Mouse (Mus musculus) midbrain, embryonic 10.5 days (tissue): ENCODE data around the gene Tmem108. TPM values are rescaled to one million over a fixed set of nuclear protein-coding genes. Genes with fewer than 3 reads are reported as not detected.

Source experiments
- DNase-seq: peaks from one replicate; pipeline ENCODE4 v3.0.0-alpha.2; 2017; ENCODE audit warnings: low spot score
- H3K27ac ChIP-seq: fragments of 300-500 bp; sonication (generic); replicated peaks from 2 replicates; pipeline ENCODE4 v1.5.1; 2016; ENCODE audit warnings: mild to moderate bottlenecking
- H3K27me3 ChIP-seq: fragments of 300-500 bp; sonication (generic); 2 replicates; pipeline ENCODE4 v1.6.1; 2016; ENCODE audit warnings: low read depth, mild to moderate bottlenecking; ENCODE audit not compliant: poor library complexity, severe bottlenecking
- H3K36me3 ChIP-seq: fragments of 300-500 bp; sonication (generic); 2 replicates; pipeline ENCODE4 v1.6.1; 2016; ENCODE audit warnings: mild to moderate bottlenecking, moderate library complexity
- H3K4me1 ChIP-seq: fragments of 300-500 bp; sonication (generic); 2 replicates; pipeline ENCODE4 v1.6.1; 2016
- H3K4me3 ChIP-seq: fragments of 300-500 bp; sonication (generic); 2 replicates; pipeline ENCODE4 v1.5.1; 2016; ENCODE audit warnings: mild to moderate bottlenecking, moderate library complexity
- H3K9me3 ChIP-seq: fragments of 300-500 bp; sonication (generic); replicated peaks from 2 replicates; pipeline ENCODE4 v1.6.1; 2016; ENCODE audit warnings: mild to moderate bottlenecking
- WGBS: fragments of 180-500 bp; shearing (Covaris S2); methylation state at CpG from one replicate; pipeline ENCODE4 v1.1.7; 2016; 5-methylcytosine and 5-hydroxymethylcytosine counted together
- polyA plus RNA-seq: library from polyadenylated mRNA; unstranded; fragments of >200 nt; fragmentation: Nextera tagmentation; extraction: Ambion mirVana; gene quantifications from 2 replicates; pipeline ENCODE4 v1.2.1, GENCODE M21; 2016

Gene Tmem108
- polyA plus RNA-seq, 1 experiment from 2014 or later = 15.6 TPM

DNA sequence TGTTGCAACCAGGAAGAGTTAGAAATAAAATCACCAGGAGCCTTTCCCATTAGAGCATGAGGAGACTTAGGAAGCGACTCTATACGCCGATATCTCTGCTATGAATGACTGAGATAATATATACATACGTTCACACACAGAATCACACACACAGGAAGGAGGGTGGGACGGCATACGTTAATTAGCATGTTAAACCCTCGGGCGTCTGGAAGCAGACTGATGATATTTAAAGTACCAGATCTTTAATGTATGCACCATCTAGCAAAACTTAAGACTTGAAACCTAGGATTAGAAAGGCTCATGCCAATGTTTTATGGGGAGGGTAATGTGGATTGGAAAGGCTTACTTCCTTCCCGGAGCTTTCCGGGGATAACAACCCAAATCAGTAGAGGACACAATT is 119.3 kb downstream of the Tmem108 start:
- no peaks in the 10 kb centered on the region for H3K36me3 ChIP-seq
- peaks cover 23% of the 10 kb centered on the region for H3K4me1 ChIP-seq
- 92% methylated on average over 10 of the region's 10 CpGs for WGBS
- no peaks in the 10 kb centered on the region for H3K27me3 ChIP-seq
- no peak for DNase-seq
- H3K9me3 ChIP-seq = no peaks in the 10 kb centered on the region
- H3K27ac ChIP-seq = no peak overlapping the region
- no peak overlapping the region for H3K4me3 ChIP-seq

DNA sequence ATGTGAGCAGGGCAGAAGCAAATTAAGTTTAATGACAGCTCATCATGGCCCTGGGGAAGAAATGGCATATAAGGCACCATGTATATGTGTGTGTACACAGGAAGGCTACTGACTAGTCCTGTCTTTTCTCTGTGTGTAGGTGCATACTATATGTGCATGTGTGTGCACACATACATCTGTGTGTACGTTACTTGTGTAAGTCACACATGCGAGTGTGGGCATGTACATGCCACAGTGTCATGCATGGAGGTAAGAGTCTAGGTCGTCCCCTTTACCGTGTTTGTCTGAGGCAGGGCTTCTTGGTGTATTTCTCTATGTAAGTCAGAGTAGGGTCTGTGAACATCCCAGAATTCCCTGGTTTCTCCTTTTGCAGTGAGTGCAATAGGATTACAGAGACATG is 120.3 kb downstream of the Tmem108 start:
- H3K27ac ChIP-seq = no peak overlapping the region
- H3K4me1 ChIP-seq = peaks cover 28% of the 10 kb centered on the region
- no peak for DNase-seq
- no peaks in the 10 kb centered on the region for H3K27me3 ChIP-seq
- H3K4me3 ChIP-seq = no peak overlapping the region
- 93% methylated on average over 4 of the region's 4 CpGs for WGBS
- no peaks in the 10 kb centered on the region for H3K9me3 ChIP-seq
- H3K36me3 ChIP-seq = no peaks in the 10 kb centered on the region

DNA sequence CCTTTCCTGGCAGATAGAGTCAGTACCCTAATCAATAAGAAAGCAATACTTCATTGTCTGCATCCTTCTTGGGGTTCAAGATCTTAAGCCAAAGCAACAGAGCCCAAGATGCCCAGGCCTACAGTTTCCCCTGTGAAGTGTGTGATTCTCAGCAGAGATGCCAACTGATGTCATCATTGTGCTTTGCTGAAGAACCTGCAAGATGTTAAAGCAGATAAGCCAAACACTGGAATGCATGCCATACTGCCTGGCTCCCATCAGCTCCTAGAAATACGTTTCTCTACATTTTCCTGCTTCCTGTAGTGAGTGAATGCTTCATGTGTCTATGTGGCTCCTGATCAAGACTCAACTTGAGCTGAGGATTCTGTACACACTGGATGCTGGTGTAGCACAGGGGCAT is 122.2 kb downstream of the Tmem108 start:
- H3K36me3 ChIP-seq = no peaks in the 10 kb centered on the region
- H3K9me3 ChIP-seq = no peaks in the 10 kb centered on the region
- no peaks in the 10 kb centered on the region for H3K27me3 ChIP-seq
- DNase-seq = no peak
- peaks cover 35% of the 10 kb centered on the region for H3K4me1 ChIP-seq
- no peak overlapping the region for H3K27ac ChIP-seq
- no peak overlapping the region for H3K4me3 ChIP-seq
- 60% methylated on average over 1 of the region's 1 CpGs for WGBS

DNA sequence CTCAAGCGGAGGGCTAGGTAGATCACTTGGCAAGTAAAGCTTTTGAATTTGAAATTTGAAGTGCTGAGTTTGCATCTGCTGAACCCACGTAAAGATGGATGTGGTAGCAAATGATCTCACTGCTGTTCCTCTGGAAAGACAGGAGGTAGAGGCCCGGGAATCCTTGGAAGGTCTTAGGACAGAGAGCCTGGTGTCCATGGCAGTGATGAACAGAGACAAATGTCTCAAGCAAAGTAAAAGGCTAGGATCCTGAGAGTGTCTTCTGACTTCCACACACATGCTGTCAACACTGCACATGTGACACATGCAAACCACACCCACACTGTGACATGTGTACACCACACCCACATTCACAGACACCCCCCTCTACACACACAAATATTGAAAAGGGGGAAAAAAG is 124.2 kb downstream of the Tmem108 start:
- 85% methylated on average over 3 of the region's 3 CpGs for WGBS
- Histone ChIP-seq H3K9me3 (no peaks in the 10 kb centered on the region), H3K27me3 (no peaks in the 10 kb centered on the region), H3K27ac (no peak overlapping the region), H3K4me3 (no peak overlapping the region), H3K4me1 (peaks cover 35% of the 10 kb centered on the region), H3K36me3 (no peaks in the 10 kb centered on the region)
- no peak for DNase-seq

DNA sequence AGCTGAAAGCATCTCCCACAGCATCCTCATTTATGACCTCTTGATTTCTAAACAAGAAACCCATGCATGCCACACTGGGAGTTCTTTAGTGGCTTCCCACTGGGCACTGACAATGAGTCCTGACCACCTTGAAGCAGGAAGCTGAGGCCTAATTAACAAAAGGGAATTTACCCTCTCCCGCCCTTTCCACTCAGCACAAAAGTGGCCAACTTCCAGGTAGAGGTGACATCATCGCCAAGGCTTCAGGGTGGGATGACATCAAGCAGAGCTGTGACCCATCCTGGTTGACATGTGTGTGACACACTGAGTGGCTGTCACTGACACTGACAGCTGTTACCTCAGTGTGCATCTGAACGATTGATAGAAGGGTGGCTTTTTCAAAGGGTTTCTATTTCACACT is 124.8 kb downstream of the Tmem108 start:
- Histone ChIP-seq H3K9me3 (no peaks in the 10 kb centered on the region), H3K36me3 (no peaks in the 10 kb centered on the region), H3K27ac (no peak overlapping the region), H3K4me1 (peaks cover 35% of the 10 kb centered on the region), H3K27me3 (no peaks in the 10 kb centered on the region), H3K4me3 (no peak overlapping the region)
- no peak for DNase-seq
- 61% methylated on average over 3 of the region's 3 CpGs for WGBS

DNA sequence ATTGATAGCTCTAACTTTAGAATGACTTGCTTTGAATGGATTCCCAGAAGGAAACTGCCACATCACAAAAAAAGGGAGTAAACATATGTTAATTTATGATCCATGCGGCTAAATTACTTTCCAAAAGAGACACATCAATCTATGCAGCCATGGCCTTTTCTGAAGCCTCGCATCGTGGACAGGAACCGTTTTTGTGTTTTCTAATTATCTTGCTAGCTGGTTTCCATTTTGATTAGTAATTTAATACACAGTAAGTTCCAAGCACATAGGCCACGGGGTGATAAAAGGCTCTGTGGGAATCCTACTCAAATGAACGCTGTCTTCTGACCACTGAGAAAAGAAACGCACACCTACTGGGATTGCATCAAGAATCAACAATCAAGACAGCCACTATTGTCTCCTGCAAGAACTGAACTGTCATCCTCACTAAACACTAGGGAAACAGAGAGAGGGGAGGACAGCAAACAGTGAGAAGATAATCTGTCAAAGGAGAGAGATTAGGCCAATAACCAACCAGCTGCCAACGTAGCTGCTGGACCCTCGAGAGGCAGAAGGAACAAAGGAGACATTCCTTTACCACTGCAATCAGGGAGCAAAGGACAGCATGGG is 132.7 kb downstream of the Tmem108 start:
- 17% methylated on average over 9 of the region's 9 CpGs for WGBS
- peak overlapping the region; percentile 35; the same call in 1 of the 2 replicates for H3K27ac ChIP-seq
- DNase-seq = peak; percentile 39

DNA sequence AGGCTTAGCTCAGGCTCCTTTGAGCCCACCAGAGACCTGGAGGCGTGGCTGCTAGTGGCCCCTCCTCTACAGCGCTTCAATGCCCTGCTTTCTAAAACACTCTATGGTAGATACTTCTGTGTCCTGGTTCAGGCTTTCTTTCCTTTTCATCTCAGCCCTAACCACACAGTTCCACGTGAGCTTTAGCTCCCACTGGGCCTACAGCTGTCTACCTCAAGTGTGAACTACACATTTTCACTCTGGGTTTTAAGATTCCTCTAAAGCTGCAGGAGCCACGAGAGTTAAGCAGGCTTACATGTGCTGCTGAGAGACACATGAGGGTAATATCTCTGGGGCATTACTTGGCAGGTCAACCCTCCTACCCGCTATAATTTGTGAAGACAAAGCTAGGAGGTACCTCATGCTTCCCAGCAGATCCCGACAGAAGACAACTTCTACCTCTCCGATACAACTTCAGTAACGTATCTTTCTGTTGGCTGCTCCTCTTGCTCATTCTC is 134.2 kb downstream of the Tmem108 start:
- Histone ChIP-seq H3K27me3 (no peaks in the 10 kb centered on the region), H3K4me3 (no peak overlapping the region), H3K36me3 (no peaks in the 10 kb centered on the region), H3K4me1 (peaks cover 36% of the 10 kb centered on the region), H3K9me3 (no peaks in the 10 kb centered on the region), H3K27ac (no peak overlapping the region)
- DNase-seq = no peak
- 82% methylated on average over 8 of the region's 8 CpGs for WGBS

More for the DNA sequence above, 132.7 kb downstream of the Tmem108 start:
- Histone ChIP-seq H3K9me3 (no peaks in the 10 kb centered on the region), H3K4me1 (peaks cover 31% of the 10 kb centered on the region), H3K4me3 (no peak overlapping the region), H3K36me3 (no peaks in the 10 kb centered on the region), H3K27me3 (no peaks in the 10 kb centered on the region)

DNA sequence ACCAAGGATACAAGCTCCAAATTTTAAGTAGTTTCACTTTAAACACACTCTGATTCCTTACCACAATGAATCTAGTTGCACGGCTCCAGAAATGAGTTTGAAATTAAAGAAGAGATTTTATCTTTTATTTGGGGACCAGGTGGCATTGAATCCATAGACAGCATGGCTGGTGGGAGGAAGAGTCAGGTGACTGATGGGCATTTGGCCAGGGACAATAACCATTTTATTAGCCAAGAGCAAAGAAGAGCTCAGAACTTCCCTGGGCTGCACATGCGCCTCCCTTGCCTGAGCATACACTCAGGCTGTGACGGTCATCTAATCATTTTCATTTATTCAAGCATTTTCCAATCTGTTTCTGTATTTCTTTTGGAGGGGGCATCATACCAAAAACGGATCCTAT is 135.5 kb downstream of the Tmem108 start:
- Histone ChIP-seq H3K9me3 (no peaks in the 10 kb centered on the region), H3K4me3 (no peak overlapping the region), H3K4me1 (peaks cover 36% of the 10 kb centered on the region), H3K27me3 (no peaks in the 10 kb centered on the region), H3K36me3 (no peaks in the 10 kb centered on the region), H3K27ac (no peak overlapping the region)
- no peak for DNase-seq
- 92% methylated on average over 4 of the region's 4 CpGs for whole genome bisulfite sequencing

DNA sequence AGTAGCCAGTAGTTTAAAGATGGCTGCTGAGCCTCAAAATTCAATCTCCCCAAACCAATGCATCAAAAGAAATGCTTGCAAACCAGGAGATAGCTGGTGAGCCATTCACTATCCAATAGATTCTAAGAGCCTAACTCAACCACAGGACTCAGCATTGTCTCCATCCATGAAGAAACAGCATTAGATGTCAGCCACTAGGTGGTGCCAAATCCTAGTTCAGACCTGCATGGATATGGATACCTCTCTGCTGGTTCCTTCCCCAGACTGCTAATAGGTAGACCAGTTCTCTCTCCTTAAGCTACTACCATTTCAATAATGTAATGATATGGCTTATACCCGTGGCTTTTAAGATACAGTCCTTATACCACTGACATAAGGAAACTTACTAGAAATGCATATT is 137.0 kb downstream of the Tmem108 start:
- Histone ChIP-seq H3K4me1 (peaks cover 31% of the 10 kb centered on the region), H3K36me3 (no peaks in the 10 kb centered on the region), H3K9me3 (no peaks in the 10 kb centered on the region), H3K4me3 (no peak overlapping the region), H3K27me3 (no peaks in the 10 kb centered on the region), H3K27ac (no peak overlapping the region)
- peak; percentile 49 for DNase-seq
- WGBS = 59% methylated on average over 1 of the region's 1 CpGs

DNA sequence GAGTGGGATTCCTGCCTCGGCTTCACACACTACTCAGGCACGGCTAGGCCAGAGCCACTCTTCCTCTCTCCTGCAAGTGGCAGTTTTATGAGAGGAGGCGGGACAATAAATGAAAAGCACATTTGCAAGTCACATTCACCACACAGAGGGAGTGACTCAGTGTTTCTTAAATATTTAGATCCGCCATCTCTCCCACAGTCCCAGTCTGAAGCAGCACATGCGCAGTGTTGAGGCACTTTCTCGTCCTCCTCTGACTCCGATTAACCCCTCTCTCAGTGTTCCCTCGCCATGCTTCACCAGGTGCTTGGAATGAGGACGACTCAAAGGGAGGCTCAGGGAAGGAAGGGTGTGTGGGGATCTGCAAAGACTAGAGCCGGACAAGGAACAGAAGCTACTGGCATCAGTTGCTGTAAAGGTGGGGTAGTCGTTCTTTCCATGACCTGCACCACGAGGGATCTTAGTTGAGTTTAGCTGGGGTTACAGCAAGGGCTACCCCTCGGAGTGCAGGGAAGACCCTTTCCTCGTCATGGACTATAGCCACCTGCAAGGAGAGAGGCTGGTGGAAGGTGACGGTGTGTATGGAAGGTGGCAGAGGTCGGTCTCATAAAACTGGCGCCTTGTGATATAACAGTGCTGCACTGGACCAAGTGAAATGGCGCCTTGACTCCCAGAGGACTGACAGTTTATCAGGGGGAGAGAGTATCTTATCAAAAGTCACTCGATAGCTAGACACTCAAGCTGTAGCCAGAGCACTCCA is 137.9 kb downstream of the Tmem108 start:
- Histone ChIP-seq H3K36me3 (no peaks in the 10 kb centered on the region), H3K9me3 (no peaks in the 10 kb centered on the region), H3K4me3 (no peak overlapping the region), H3K27me3 (no peaks in the 10 kb centered on the region), H3K27ac (no peak overlapping the region), H3K4me1 (peaks cover 22% of the 10 kb centered on the region)
- WGBS = 80% methylated on average over 19 of the region's 19 CpGs
- no peak for DNase-seq

DNA sequence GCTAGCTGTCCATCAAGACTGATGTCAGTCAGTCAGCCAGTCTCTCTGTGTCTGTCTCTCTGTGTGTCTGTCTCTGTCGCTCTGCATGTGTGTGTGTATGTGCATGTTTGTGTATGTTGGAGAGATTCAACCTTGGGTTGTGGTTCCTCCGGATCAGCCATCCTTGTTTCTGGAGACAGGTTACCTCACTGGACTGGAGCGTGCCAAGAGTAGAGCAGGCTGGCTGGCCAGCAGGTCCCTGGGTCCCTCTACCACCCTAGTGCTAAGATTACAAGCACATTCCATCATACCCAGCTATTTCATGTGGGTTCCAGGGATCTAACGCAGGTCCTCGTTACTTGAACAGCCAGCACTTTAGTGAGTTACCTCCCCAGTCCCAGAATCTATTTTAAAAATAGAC is 138.6 kb downstream of the Tmem108 start:
- WGBS = 95% methylated on average over 5 of the region's 5 CpGs
- H3K4me1 ChIP-seq = peaks cover 15% of the 10 kb centered on the region
- no peaks in the 10 kb centered on the region for H3K9me3 ChIP-seq
- DNase-seq = no peak
- no peaks in the 10 kb centered on the region for H3K36me3 ChIP-seq
- no peaks in the 10 kb centered on the region for H3K27me3 ChIP-seq
- no peak overlapping the region for H3K27ac ChIP-seq
- no peak overlapping the region for H3K4me3 ChIP-seq

DNA sequence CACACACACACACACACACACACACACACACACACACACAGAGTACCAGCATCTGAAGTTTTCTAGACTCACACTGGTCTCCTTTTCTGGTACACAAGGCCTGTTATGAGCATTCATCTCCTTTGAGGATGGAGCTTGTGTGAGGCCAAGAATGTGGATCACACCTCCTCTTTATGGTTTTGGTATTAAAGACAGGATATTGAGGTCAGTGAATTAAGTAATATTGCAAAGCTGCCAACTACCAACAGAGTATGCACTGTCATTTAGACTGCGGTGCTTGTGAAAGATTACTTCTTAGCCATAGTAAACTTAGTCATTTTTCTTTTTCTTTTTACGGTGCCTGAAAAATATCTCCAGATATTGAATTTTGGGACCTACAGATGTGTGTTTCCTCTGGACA is 139.8 kb downstream of the Tmem108 start:
- no peaks in the 10 kb centered on the region for H3K27me3 ChIP-seq
- no peak overlapping the region for H3K4me3 ChIP-seq
- DNase-seq = no peak
- 97% methylated on average over 2 of the region's 2 CpGs for WGBS
- H3K4me1 ChIP-seq = 0 out of 2 replicates have a peak, but pooled peaks cover 4% of the 10 kb centered on the region
- H3K27ac ChIP-seq = no peak overlapping the region
- H3K9me3 ChIP-seq = no peaks in the 10 kb centered on the region
- no peaks in the 10 kb centered on the region for H3K36me3 ChIP-seq

DNA sequence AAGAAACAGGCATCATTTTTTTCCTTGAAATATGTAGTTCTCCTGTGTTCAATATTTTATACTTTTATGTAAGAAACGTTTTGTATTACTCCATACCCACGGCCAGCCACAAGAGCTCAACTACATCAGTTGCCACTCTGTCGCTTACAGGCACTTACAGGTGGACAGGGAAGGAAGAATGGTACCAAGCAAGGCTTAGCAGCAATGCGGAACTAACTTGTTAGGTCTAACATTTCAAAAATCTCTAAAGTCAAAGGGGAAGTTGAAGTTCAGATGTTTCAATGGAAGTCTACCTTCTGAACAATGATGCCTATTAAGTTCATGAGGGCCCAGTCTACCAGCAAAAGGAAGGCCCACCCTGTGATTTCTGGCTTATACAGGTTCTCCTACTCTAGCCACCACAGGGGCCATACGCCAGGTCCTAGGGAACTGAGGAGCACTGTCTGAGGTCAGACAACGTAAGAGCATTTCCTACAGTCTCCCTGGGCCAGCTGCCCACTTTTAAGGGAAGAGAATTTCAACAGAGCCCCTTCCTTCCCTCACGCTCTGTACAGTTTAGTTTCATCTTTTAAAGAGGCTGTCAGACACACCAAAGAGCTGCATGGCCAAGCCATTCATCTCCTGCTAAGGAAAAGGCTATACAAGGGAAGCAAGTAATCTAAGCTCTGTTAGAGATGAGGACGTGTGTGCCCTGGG is 141.0 kb downstream of the Tmem108 start:
- H3K27ac ChIP-seq = no peak overlapping the region
- DNase-seq = no peak
- 93% methylated on average over 8 of the region's 8 CpGs for WGBS
- no peaks in the 10 kb centered on the region for H3K36me3 ChIP-seq
- peaks cover 7% of the 10 kb centered on the region for H3K9me3 ChIP-seq
- no peaks in the 10 kb centered on the region for H3K27me3 ChIP-seq
- H3K4me3 ChIP-seq = no peak overlapping the region
- H3K4me1 ChIP-seq = 0 out of 2 replicates have a peak, but pooled peaks cover 4% of the 10 kb centered on the region
